Mouse (Mus musculus) embryo, embryonic 10 days (tissue): Measurements from ENCODE around the gene Plau.

Experiments
- DNase-seq: peaks from one replicate; pipeline ENCODE4 v3.0.0-alpha.2; 2015; ENCODE audit warnings: low spot score

Plau gene

DNA sequence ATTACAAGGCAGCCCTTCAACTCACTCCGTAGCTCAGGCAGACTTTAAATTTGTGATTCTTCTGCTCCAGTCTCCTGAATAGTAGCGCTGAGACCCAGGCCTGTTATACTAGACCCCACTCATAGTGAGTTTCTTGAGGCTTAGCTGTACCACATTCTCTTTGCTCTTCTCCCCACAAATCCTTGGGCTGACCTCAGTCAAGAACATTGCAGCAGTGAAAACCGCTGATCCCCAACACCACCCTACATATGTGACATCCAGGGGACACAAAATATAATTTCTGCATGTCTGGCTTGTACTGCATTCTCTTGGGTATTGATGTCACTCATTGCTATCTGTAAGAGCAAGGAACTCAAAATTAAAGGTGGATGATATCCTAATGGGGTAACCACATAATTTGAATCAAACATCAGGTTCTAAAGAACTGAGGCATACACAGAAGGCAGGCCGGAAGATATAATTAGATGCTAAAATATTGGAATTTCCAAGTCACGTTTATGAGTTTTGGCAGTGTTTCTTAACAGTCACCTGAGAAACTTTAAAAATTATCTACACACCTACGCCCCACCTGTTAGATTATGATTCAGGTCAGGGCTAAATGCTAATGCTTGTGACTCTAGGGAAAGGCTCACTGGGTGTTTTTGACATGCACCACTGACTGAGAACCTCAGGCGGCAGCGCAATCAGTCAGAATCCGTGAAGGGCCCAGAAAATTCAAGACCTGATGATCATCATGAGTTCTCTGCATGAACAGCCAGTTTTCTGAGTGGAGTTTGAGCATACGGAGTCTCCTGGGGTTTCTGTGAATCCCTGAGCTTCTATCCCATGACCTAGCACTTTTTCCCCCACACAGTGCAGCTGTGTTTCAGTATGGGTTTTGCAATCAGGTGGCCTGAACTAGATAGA lies 8.5 kb downstream of the Plau start:
- DNase-seq, result no peak

DNA sequence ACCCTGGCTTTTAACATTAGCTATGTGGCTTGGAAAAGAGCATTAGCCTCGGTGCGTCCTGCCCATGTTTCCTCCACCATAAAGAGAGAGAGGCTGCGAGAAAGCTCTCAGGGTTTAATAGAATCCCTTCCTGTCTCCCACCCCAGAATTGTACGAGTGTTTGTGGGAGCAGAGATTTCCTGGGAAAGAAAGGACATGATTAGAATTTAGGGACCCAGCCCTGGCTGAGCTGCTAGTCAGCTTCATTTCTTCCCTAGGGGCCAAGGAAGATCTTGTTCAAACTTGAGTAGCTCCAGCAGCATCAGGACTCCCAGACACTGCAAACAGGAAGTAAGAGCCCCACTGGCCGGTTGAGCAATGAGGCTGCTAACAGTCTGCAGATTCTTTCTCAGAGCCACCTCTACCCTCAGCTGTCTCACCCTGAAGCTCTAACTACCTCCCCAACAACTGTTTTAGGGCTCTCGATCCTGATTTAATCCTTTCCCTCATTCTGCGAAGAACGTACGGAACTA lies 9.2 kb downstream of the Plau start:
- peak; percentile 5 for DNase-seq

DNA sequence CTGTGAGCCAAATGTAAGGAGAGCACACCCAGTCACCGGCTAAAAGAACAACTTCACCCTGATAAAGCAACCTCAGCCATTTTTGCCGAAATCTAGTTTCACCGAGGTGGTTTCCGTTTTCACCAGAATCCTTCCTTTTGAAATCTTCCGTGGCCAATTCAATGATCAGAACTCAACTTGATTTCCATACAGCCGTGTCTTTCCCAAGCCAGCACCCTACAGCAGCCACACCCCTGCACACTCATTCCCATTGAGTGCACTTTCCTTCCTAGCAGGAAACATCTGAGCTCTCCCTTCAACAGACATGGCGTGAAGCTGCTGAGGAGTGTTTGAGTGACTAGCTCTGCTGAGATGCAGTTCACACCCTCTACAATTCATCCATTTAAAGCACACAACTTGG lies 9.8 kb downstream of the Plau start:
- peak; percentile 4 for DNase-seq

DNA sequence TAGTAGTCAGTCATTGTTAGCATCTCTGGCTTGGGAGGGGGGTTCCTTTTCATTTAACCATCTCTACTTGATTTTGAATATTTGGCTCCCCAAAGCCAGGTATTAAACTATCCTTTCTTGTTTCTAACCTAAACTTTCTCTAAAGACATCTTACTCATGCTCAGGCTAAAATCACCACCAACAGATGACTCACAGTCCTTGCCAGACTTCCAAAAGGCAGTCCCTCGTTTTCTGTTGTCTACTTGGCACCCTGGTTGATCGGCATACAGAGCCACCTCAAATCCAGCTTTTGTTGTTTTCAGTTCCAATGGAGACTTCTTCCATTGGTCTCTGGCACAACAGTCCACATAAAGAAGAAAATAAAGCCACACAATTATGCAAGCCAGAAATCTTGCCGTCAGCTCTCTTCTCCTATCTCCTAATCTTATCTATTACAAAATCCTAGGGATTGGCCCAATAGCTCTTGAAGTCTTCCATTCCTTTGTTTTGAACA lies 11.2 kb downstream of the Plau start:
- peak; percentile 0 for DNase-seq

DNA sequence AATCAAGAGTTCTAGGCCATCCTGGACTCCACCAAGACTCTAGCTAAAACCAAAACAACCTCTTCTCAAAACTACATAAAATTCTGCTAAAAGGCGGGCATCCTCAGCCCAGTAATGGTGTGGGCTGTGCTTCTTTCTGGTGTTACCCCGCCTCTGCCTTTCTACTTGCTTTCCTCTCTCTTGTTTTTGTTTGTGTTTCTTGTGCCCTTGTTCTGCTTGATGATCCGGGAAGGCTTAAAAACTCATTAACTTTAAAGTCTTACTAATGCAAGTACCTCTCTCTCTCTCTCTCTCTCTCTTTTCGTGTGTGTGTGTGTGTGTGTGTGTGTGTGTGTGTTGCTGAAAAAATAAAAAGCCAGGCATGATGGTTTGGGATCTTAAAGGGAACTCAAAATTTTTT lies 13.3 kb downstream of the Plau start:
- no peak for DNase-seq

DNA sequence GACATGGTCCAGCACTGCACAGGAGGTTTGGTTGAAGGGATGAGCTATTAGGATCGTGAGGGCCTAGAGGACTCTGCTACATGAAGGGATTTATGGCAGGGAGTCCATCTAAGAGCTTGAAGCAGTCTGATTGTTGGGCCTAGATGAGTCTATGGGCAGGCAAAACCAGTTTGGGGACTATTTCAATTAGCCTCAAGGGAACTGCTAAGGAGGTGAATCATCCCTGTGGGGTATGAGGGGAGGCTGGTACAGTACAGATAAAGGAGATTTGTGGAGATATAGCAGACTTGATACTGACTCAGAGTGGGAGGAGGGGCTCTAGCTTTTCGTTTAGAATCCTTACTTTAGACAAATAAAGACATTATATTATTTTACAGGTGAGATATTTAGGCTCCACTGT lies 14.0 kb downstream of the Plau start:
- no peak for DNase-seq

DNA sequence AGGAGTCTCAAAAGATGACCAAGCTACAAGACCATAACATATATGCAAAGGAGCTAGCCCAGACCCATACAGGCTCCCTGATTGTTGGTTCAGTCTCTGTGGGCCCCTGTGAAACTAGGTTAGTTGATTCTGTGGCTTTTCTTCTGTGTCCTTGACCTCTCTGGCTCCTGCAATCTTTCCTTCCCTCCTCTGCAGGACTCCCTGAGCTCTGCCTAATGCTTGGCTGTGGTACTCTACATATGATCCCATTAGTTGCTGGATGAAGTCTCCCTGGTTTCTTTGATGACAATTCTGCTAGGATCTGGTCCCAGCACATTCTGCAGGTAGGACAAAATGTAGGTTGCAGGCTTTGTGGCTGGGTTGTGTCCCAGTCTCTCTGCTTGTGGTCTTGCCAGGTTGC lies 15.3 kb downstream of the Plau start:
- DNase-seq, result no peak

DNA sequence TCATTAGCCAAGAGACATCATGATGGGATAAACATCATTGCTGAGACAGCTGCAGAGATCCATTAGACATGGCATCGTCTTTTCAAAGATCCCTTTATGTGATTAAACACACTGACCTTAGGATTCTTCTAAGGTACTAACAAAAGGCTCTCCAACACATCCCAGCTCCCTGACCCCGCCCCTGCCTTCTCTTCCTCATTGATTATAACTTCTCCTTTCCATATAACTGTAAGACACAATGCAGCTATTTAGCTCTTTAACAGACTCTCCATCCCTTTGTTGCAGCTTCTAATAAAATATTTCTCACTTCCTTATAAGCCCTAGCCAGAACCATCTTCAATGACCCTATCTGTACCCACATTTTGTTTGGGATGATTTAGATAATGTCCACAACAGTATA lies 24.7 kb downstream of the Plau start:
- DNase-seq, result no peak

DNA sequence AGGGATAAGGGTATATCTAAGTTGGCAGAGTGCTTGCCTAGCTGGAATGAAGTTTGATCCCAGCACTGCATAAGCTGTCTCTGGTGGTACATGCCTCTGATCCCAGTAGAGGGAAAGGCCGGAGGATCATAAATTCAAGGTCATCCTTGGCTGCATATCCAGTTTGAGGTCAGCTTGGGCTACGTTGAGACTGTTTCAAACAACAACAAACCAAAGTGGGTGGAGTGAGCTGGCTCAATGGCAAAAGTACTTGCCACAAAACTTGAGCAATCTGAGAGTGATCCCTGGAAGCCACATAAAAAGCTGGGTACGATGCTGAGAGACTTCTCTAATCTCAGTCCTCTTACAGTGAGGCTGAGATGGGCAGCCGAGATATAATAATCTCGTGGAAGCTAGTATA lies 25.1 kb downstream of the Plau start:
- no peak for DNase-seq

DNA sequence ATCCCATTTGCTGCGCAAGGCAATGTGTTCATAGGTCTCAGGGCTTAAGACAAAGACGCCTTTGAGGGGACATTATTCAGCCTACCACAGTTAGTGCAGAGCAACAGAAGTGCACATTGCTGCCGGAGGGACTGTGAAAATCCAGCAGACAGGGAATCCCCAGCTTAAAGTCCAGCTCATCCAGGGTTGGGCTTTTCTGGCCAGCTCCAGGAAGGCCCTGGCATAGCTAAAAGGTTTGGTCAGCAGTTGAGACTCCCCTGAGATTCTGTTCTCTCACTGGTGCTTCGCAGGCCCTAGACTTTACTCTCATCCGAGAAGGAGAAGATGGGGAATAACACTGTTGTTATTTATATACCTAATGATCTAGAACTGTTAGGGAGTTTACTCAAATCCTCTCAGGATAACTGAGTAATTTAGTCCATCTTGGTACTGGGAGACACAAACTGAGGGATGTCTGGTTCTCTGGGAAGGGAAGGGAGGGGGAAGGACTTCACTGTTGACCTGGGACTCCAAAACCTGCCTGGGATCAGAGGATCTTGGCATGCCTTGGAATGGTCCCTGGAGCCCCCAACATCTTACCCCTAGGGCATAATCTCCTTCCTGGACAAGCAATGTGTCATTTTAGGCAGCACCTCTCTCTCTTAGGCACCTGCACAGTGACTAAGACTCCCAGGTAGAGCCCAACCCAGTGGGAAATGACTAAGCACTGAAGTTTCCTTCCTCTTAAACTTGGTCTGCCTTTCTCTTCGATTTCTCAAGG lies 27.0 kb downstream of the Plau start:
- DNase-seq, result no peak

DNA sequence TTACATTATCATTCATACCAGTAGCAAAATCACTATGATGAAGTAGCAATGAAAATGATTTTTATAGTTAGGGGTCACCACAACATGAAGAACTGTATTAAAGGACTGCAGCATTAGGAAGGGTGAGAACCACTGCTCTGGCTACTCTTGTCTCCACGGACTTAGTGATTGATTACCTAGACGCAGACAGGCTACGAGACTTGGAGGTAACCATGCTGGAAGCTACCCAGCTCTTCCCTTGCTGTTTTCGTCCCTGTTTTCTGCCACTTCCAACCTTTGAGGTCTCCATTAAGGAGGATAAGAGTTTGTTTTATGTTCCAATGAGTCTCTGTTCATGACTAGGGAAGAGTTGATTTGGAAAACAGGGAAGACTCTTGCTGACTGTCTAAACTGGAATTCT lies 27.7 kb downstream of the Plau start:
- DNase-seq, result no peak

DNA sequence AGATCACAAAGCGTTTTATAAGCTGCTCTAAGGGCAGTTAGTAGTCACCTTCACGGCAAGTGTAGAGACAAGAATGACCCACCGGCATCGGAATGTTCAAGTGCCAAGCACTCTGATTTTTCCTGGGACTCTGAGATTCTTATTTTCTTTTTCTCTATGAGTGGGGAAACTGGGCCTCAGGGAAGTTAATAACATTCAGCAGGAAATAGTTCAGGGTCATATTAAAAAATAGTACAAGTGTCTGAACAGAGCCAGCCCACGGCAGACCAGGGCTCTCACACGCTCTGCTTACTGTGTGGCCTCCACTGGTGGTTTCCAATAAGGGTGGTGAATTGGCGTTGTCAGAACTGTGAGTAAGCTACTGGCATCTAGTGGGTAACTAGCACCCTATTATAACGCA lies 29.1 kb downstream of the Plau start:
- DNase-seq, result no peak

DNA sequence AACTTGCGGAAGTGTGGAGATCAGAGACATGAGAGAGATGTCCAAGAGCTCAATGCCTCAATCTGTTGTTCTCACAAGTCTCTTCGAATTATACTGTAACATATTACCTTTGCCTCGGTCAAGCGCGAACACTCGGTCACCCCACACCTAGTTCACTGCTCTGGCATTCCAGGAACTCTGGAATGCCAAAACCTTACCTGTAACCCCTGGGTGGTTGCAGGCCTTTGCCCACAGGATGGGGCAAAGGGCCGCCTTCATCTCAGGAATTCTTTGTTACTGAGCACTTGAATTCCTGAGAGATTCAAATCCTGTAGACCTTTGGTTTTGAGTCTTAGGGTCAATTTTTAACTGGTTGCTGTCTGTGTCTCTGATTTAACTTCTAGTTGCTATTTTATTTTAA lies 29.9 kb downstream of the Plau start:
- DNase-seq, result no peak

DNA sequence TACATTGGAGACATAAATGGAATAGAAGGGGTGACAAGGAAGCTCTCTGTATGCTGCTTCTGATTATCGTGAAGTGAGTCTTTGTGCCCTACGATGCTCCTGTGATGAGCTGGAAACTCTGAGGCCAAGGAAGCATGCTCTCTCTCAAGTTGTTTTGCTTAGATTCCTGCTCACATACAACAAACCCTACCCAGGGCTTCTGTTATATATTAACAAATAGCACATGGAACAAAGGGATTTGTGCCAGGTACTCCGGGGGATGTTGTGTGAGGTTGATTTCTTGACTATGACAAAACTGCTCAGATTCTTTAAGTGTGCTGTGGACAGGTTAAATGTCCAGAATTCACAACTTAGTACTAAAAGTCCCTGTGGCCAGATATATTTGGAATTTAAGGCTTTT lies 33.6 kb downstream of the Plau start:
- DNase-seq, result no peak

DNA sequence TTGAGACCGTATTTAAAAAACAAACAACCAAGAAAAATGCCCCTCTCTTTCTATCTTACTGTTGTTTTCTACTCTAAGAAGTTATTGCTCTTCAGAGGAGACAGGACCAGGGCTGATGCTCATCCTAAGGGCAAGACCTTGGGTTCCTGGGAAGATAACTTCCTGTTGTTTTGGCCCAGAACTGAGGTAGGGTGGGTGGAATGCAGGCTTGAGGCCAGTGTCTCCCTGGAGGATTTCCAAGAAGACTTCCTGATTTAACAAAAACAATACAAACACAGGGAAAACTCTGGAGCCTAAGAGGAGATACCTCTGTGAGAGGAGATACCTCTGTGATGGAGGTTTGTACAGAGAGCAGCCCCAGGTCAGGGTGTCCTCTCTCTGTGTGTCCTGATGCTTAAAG lies 35.0 kb downstream of the Plau start:
- DNase-seq, result no peak

DNA sequence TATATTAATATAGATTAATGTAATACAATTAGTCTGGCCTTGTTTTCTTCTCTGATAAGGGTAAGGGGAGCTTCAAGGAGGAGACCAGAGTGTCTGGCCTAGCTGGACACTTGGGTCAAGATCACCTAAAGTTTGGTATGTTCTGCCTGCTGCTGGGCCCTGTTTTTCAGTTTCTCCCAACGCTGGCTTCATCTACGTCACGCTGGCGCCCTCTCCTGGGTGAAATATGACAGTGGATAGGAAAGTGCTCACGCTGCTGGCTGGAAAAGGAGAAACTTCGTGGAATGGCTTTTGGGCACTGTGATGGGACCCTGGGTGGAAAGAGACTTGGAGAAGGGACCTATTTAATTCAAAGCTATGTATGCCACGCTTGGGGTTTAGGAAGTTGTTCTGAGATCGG lies 36.8 kb downstream of the Plau start:
- peak; percentile 93 for DNase-seq

DNA sequence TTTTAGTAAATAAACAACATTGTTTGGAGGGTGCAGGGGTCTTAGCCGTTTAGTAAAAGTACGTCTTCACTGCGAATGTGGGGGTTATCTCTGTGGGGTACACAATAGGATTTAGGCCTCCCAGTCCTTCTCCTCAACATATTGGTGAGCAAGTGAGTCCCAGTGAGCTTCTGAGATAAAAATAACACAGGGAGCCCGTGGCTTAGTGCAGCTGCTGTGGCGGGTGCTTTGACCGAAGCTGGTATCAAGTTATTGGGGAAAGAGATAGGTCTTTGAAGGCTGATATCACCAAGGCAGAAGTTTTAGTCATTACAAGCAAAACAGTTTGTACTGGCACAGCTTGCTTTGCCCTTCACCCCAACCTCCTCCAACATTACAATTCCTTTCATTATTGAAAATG lies 37.5 kb downstream of the Plau start:
- DNase-seq, result no peak

DNA sequence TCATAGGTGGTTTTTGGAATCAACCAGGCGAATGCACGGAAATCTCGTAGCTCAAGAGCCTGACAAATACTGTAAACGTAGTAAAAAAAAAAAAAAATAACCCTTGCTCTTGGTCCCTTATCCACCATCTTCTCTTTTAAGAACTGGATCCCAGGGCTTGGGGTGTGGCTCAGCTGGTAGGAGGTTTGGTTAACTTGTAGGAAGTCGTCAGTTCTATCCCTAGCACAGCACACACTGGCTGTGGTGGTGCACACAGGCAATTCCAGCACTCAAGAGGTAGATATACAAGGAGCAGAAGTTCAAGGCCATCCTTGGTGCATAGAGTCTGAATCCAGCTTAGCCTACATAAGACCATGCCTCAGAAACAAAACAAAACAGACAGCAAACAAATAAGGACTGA lies 48.2 kb downstream of the Plau start:
- DNase-seq, result no peak

DNA sequence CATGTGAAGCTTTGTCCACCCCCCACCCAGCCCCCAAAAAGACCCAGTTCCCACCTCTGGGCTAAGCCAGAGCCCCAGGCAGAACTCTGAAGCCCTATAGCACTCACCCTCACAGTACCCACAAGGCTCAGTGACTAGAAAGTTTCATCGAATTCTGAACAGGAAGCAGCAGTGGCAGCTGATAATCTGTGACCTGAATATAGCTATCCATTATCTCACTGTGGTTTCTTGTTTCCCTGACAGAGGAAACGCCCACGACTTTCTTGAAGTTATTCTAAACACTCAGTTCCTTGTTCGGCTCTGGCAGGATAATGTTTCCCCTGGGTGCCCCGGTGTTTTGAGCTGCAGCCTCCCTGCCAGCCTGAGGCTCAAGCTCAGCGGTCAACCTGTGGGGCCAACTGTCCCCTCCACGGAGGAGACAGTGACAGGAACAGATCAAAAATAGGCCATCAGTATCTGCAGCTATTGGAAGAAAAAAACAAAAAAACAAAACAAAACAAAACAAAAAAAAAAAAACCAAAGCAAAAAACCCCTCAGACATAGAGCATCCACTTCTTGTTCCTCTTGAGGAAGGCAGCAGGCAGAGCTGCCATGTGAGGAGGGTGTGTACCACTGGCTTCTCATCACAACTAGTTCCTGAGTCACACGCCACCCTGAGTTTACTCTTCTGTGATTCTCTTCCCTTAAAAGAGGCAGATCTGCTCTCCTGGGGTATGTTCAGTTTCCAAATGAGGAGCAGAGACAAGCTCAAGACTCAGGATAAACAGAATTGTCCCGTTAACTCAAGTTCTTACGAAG lies 48.8 kb downstream of the Plau start:
- peak; percentile 51 for DNase-seq

DNA sequence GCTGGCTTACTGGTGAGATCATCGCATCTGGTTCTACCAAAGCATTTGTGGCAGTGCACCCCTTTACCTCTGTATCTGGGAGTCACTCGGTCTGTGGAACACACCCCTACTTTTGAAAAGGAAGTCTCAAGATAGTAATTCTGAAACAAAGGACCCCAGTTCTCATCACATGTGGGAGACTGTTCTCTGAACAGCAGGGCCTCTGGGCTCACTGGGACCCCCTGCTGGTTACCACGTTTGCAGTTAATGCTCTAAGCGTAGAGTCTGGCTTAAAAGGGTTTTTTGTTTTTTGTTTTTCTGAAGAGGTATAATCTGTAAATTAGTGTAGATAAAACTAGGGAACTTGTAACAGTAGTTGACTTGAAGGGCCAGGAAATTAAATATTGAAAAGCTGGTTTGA lies 49.8 kb downstream of the Plau start:
- DNase-seq, result peak; percentile 53

DNA sequence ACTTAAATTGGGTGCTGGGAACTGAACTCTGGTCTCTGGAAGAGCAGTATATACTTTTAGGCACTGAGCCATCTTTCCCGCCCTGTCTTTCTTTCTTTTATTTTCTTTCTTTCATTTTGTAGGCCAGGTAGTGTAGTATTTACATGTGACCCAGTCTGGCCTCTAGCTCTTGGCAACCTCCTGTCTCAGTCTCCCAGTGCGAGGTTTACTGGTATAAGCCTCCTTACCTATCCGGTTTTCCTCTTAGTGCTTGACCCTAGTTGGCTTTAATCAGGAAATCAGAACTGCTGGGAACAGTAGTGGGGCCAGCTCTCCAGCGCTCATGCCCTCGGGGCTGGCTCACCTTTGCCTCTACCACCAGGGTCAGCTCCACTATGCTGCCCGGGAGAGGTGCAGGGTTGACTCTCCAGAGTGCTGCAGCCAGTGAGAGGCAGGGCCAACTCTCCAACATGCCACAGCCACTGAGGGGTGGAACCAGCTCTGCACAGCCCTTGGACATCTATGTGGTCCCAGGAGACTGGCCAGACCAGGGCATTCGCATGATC lies 51.2 kb downstream of the Plau start:
- DNase-seq, result no peak

DNA sequence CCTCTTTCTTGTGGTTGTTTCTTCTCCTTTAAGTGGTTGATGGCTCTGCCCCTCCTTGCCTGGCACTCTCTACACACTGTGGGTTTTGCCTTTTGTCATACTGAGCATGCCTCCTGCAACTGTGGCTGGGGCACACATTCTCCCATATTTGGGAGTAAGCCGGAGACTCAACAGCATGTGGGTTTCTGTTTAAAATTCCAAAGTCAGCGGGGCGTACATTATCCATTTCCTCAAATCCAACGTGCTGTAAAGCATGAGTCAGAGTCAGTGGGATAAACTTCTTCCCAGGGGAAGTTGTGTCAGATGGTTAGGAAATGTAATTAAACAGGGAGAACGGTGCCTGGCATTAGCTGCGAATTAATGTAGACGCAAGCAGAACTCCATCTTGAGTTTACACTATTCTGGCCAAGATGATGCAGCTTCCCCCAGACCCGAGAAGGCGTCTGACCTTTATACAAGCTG lies 55.5 kb downstream of the Plau start:
- peak; percentile 62 for DNase-seq
